Mouse (Mus musculus): ENCODE results near the gene Pacsin1. TPM values are rescaled to one million over a fixed set of nuclear protein-coding genes. Genes with fewer than 3 reads are reported as not detected.

The Pacsin1 gene
- polyA plus RNA-seq, 1 experiment from 2014 or later, result 3.1 TPM

DNA sequence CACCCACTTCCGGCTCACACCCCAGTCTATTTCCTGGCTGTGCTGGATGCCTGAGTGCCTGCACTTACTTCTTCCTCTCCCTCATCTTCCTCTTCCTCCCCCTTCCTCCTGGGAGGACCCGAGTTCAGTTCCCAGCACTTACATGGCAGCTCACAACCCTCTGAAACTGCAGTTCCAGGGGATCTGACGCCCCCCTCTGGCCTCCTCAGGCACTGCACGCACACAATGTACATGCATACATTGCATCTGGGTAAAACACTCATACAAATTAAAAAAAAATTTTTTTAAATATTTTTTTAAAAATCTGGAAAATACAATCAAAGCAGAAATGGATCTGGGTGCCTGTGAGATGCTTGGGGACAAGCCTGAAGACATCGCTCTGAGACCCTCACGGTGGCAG lies 16.4 kb downstream of the Pacsin1 start:
- DNase-seq (ENCODE audit: low spot score), result no peak
- no peak overlapping the region for H3K27ac ChIP-seq (replicated peaks)
- WGBS, result 83% methylated on average over 6 of the region's 6 CpGs
- no peaks in the 10 kb centered on the region for H3K9me3 ChIP-seq (replicated peaks)
- no peaks in the 10 kb centered on the region for H3K36me3 ChIP-seq
- peaks cover 11% of the 10 kb centered on the region; the same call in 1 of the 2 replicates for H3K4me1 ChIP-seq
- no peak overlapping the region for H3K4me3 ChIP-seq
- no peaks in the 10 kb centered on the region for H3K27me3 ChIP-seq (ENCODE audit: low read depth, poor library complexity, severe bottlenecking)

- no peaks in the 10 kb centered on the region for H3K9me3 ChIP-seq (replicated peaks)
- 90% methylated on average over 7 of the region's 7 CpGs for WGBS
- no peak for DNase-seq (ENCODE audit: low spot score)
- H3K4me1 ChIP-seq, result peaks cover 18% of the 10 kb centered on the region
- no peak overlapping the region for H3K4me3 ChIP-seq
- H3K27me3 ChIP-seq (ENCODE audit: low read depth, poor library complexity, severe bottlenecking), result no peaks in the 10 kb centered on the region
- H3K36me3 ChIP-seq, result no peaks in the 10 kb centered on the region
- no peak overlapping the region for H3K27ac ChIP-seq (replicated peaks)
Observed at GRCm38 (mm10) chr17:27673945-27674344, 18.6 kb downstream of the Pacsin1 start.

- WGBS, result 74% methylated on average over 9 of the region's 9 CpGs
- no peak for DNase-seq (ENCODE audit: low spot score)
- Histone ChIP-seq H3K4me3 (no peak overlapping the region), H3K27ac (replicated peaks) (no peak overlapping the region), H3K27me3 (ENCODE audit: low read depth, poor library complexity, severe bottlenecking) (no peaks in the 10 kb centered on the region), H3K36me3 (no peaks in the 10 kb centered on the region), H3K4me1 (peaks cover 31% of the 10 kb centered on the region), H3K9me3 (replicated peaks) (no peaks in the 10 kb centered on the region)
Observed at GRCm38 (mm10) chr17:27675453-27675852, 20.1 kb downstream of the Pacsin1 start.

DNA sequence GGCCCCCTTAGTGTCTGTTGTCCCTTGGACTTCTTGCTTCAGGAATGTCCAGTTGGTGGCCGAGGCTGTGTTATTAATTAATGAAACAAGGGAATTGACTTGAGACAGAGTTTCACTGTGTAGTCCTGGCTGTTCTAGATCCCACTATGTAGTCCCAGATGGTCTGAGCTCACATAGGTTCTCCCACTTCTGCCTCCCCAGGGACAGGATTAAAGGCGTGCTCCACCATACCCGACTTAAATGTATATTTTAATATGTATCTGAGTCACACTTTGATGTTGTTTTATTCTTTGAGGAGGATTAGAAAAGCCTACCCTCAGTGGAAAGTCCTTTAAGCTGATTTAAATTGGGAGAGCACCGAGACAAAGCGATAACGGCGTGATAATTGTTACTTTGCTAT lies 21.0 kb downstream of the Pacsin1 start:
- 73% methylated on average over 7 of the region's 7 CpGs for WGBS
- Histone ChIP-seq H3K9me3 (replicated peaks) (no peaks in the 10 kb centered on the region), H3K4me1 (peaks cover 31% of the 10 kb centered on the region), H3K4me3 (no peak overlapping the region), H3K27ac (replicated peaks) (no peak overlapping the region), H3K27me3 (ENCODE audit: low read depth, poor library complexity, severe bottlenecking) (no peaks in the 10 kb centered on the region), H3K36me3 (no peaks in the 10 kb centered on the region)
- DNase-seq (ENCODE audit: low spot score), result no peak

DNA sequence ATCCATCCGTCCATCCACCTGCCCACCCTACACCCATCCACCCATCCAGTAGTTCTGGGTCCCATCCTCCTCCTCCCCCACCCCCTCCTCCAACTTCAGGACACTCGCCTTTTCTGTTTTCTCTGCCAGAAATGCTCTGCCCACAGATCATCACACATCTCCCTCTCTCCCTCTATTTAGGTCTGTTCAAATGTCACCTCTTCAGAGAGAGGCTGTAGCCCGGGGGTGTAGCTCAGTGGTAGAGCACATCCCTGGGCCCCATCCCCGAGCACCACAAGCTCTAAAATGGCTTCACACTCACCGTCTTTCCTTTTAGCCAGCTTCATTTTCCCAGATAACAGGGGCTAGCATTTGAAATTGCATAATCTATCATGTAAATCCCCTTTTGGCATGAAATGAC lies 22.4 kb downstream of the Pacsin1 start:
- no peak overlapping the region for H3K27ac ChIP-seq (replicated peaks)
- 91% methylated on average over 5 of the region's 5 CpGs for WGBS

GRCm38 (mm10) chr17:27678924-27679813 lies 23.9 kb downstream of the Pacsin1 start:
- Histone ChIP-seq H3K4me3 (no peak overlapping the region), H3K4me1 (peaks cover 31% of the 10 kb centered on the region), H3K27me3 (ENCODE audit: low read depth, poor library complexity, severe bottlenecking) (peaks cover 18% of the 10 kb centered on the region), H3K27ac (replicated peaks) (peak overlapping the region; percentile 52), H3K9me3 (replicated peaks) (no peaks in the 10 kb centered on the region), H3K36me3 (no peaks in the 10 kb centered on the region)
- WGBS, result 45% methylated on average over 11 of the region's 11 CpGs
- no peak for DNase-seq (ENCODE audit: low spot score)

More for the DNA sequence above, 22.4 kb downstream of the Pacsin1 start:
- Histone ChIP-seq H3K4me3 (no peak overlapping the region), H3K36me3 (no peaks in the 10 kb centered on the region), H3K9me3 (replicated peaks) (no peaks in the 10 kb centered on the region), H3K4me1 (peaks cover 31% of the 10 kb centered on the region), H3K27me3 (ENCODE audit: low read depth, poor library complexity, severe bottlenecking) (peaks cover 4% of the 10 kb centered on the region; the same call in 1 of the 2 replicates)
- no peak for DNase-seq (ENCODE audit: low spot score)

DNA sequence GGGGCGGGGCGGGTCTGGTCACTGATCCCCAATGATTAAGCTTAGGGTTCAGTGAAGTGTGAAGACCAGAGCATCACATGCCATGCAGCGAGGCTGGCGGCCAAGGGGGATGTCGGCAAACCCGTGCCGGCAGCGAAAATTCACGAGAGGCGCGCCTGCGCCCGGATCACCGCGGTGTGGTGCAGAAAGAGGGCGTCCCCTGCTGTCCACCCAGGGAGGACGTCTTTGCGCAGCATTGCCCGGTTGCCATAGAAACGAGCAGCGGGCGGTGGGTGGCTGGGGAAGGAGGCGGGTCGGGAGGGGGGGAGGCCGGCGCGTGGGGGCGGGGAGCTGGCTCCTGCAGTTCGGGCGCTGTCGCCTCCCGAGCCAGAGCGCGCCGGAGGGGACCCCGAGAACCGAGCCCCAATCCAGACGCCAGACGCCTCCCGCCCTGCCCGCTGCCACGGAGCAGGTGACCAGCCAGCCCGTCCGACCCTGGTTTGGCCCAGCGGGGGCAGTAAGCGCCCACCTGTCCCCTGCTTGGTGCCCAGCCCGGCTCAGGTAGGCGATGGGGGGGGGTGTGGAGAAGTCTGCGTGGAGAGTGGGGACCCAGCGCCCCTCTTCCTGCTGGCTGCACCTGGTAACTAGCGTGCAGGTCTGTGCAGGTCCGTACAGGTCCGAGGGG lies 29.7 kb downstream of the Pacsin1 start:
- peaks cover 64% of the 10 kb centered on the region for H3K27me3 ChIP-seq (ENCODE audit: low read depth, poor library complexity, severe bottlenecking)
- WGBS, result under 1% methylated on average over 50 of the region's 53 CpGs
- peak overlapping the region; percentile 72 for H3K27ac ChIP-seq (replicated peaks)
- DNase-seq (ENCODE audit: low spot score), result peak; percentile 84
- peaks cover 40% of the 10 kb centered on the region for H3K4me1 ChIP-seq
- peak overlapping the region; percentile 63 for H3K4me3 ChIP-seq
- no peaks in the 10 kb centered on the region for H3K36me3 ChIP-seq
- no peaks in the 10 kb centered on the region for H3K9me3 ChIP-seq (replicated peaks)

DNA sequence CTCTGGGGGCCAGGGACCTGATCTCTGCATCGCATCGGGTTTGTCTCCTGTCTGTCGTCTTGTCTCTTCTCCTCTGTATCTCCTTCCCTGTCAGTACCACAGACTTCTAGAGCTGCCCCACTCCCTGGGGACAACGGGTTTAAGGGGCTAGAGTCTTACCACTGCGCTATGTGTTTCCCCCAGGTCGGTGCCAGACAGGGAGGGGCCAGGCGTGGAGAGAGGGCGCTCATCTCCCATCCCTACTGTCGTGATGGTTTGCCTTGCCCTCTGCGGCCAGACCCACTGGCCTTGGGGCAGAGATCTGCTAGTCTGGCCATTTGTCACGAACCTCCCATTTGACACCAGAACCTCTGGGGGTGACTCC lies 30.2 kb downstream of the Pacsin1 start:
- peak overlapping the region; percentile 72 for H3K27ac ChIP-seq (replicated peaks)
- peak; percentile 27 for DNase-seq (ENCODE audit: low spot score)
- no peaks in the 10 kb centered on the region for H3K9me3 ChIP-seq (replicated peaks)
- peaks cover 64% of the 10 kb centered on the region for H3K27me3 ChIP-seq (ENCODE audit: low read depth, poor library complexity, severe bottlenecking)
- peak overlapping the region; percentile 63 for H3K4me3 ChIP-seq
- no peaks in the 10 kb centered on the region for H3K36me3 ChIP-seq
- WGBS, result 3% methylated on average over 11 of the region's 11 CpGs
- peaks cover 37% of the 10 kb centered on the region for H3K4me1 ChIP-seq

DNA sequence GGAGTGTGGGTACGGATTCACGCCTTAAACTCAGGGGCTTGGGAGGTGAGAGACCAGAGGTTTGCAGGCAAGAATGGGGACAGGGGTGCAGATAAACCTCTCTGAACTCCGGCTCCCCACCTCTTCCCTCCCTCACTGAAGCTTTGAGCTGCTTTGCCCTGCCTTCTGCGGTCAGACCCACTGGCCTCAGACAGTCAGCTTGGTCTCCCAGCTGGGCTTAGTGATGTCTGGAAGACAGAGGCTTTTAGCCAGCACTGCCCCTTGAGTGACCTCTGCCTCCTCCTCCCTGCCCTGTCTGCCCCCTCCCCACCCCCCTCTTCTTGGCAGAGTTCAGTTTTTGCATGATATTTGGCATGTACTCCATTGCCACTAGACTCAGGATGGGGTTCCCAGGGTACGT lies 31.1 kb downstream of the Pacsin1 start:
- peak overlapping the region; percentile 58; the same call in 1 of the 2 replicates for H3K27ac ChIP-seq (replicated peaks)
- peak; percentile 34 for DNase-seq (ENCODE audit: low spot score)
- peaks cover 37% of the 10 kb centered on the region for H3K4me1 ChIP-seq
- peaks cover 64% of the 10 kb centered on the region for H3K27me3 ChIP-seq (ENCODE audit: low read depth, poor library complexity, severe bottlenecking)
- no peaks in the 10 kb centered on the region for H3K9me3 ChIP-seq (replicated peaks)
- no peaks in the 10 kb centered on the region for H3K36me3 ChIP-seq
- peak overlapping the region; percentile 63; the same call in 1 of the 2 replicates for H3K4me3 ChIP-seq
- WGBS, result 44% methylated on average over 5 of the region's 5 CpGs

- H3K4me1 ChIP-seq, result peaks cover 19% of the 10 kb centered on the region
- H3K36me3 ChIP-seq, result no peaks in the 10 kb centered on the region
- H3K4me3 ChIP-seq, result no peak overlapping the region
- no peak for DNase-seq (ENCODE audit: low spot score)
- peaks cover 26% of the 10 kb centered on the region for H3K27me3 ChIP-seq (ENCODE audit: low read depth, poor library complexity, severe bottlenecking)
- 78% methylated on average over 14 of the region's 14 CpGs for WGBS
- H3K9me3 ChIP-seq (replicated peaks), result no peaks in the 10 kb centered on the region
- H3K27ac ChIP-seq (replicated peaks), result no peak overlapping the region
Observed at GRCm38 (mm10) chr17:27690993-27691693, 35.8 kb downstream of the Pacsin1 start.

GRCm38 (mm10) chr17:27699641-27700244 lies 44.4 kb downstream of the Pacsin1 start:
- 89% methylated on average over 17 of the region's 17 CpGs for WGBS
- H3K9me3 ChIP-seq (replicated peaks), result peaks cover 17% of the 10 kb centered on the region
- no peaks in the 10 kb centered on the region for H3K36me3 ChIP-seq
- no peak overlapping the region for H3K4me3 ChIP-seq
- H3K27me3 ChIP-seq (ENCODE audit: low read depth, poor library complexity, severe bottlenecking), result peaks cover 26% of the 10 kb centered on the region
- no peak overlapping the region for H3K27ac ChIP-seq (replicated peaks)
- no peak for DNase-seq (ENCODE audit: low spot score)
- peaks cover 22% of the 10 kb centered on the region for H3K4me1 ChIP-seq

DNA sequence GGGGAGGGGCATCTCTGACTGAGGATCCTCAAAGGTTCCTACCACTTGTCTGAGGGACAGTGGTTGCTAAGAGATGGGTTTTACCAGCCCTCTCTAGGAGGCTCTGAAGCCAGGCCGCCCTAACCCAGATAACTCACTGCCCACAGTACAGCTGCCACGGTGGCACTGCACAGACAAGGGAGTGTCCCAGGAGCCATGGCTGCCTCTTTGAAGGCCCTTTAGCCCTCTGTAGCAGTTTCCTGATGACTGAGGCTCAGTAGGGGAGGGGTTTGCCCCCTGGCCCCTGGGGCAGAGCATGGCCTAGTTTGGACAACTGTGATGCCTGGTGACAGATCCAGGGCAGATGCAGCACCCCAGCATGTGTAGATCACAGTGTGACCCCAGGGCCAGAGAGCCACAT lies 45.5 kb downstream of the Pacsin1 start:
- no peak for DNase-seq (ENCODE audit: low spot score)
- Histone ChIP-seq H3K4me3 (no peak overlapping the region), H3K27me3 (ENCODE audit: low read depth, poor library complexity, severe bottlenecking) (peaks cover 37% of the 10 kb centered on the region), H3K9me3 (replicated peaks) (peaks cover 17% of the 10 kb centered on the region), H3K4me1 (peaks cover 22% of the 10 kb centered on the region), H3K36me3 (no peaks in the 10 kb centered on the region), H3K27ac (replicated peaks) (peak overlapping the region; percentile 42; the same call in 1 of the 2 replicates)
- 76% methylated on average over 2 of the region's 2 CpGs for WGBS
